Mouse (Mus musculus) kidney, adult 9 months (tissue): Measurements from ENCODE around the gene AI481877.

ENCODE experiments used
- DNase-seq: peaks from one replicate; pipeline ENCODE4 v3.0.0; 2022

Gene AI481877

GRCm38 (mm10) chr4:59123557-59123956 is 15.2 kb downstream of the AI481877 start:
- DNase-seq, result no peak

GRCm38 (mm10) chr4:59117644-59118495 is 20.9 kb downstream of the AI481877 start:
- DNase-seq, result no peak

GRCm38 (mm10) chr4:59108721-59109120 is 30.1 kb downstream of the AI481877 start:
- peak; percentile 63 for DNase-seq

- peak; percentile 62 for DNase-seq
Measured at GRCm38 (mm10) chr4:59107886-59108285, 30.9 kb downstream of the AI481877 start.

GRCm38 (mm10) chr4:59106661-59107060 is 32.1 kb downstream of the AI481877 start:
- DNase-seq, result peak; percentile 69

- DNase-seq, result no peak
Measured at GRCm38 (mm10) chr4:59104166-59104565, 34.6 kb downstream of the AI481877 start.

GRCm38 (mm10) chr4:59096393-59096792 is 42.4 kb downstream of the AI481877 start:
- DNase-seq, result peak; percentile 89

- no peak for DNase-seq
Measured at GRCm38 (mm10) chr4:59089391-59089790, 49.4 kb downstream of the AI481877 start.

GRCm38 (mm10) chr4:59083430-59083829 is 55.4 kb downstream of the AI481877 start:
- DNase-seq, result no peak

GRCm38 (mm10) chr4:59069276-59069675 is 69.5 kb downstream of the AI481877 start:
- DNase-seq, result no peak

- DNase-seq, result no peak
Measured at GRCm38 (mm10) chr4:59062526-59062925, 76.3 kb downstream of the AI481877 start.

- DNase-seq, result no peak
Measured at GRCm38 (mm10) chr4:59057929-59058328, 80.9 kb downstream of the AI481877 start.

- no peak for DNase-seq
Measured at GRCm38 (mm10) chr4:59051081-59051480, 87.7 kb downstream of the AI481877 start.

GRCm38 (mm10) chr4:59047222-59047621 is 91.6 kb downstream of the AI481877 start:
- DNase-seq, result no peak

GRCm38 (mm10) chr4:59043891-59044290 is 94.9 kb downstream of the AI481877 start:
- DNase-seq, result no peak

- no peak for DNase-seq
Measured at GRCm38 (mm10) chr4:59043074-59043473, 95.7 kb downstream of the AI481877 start.

- DNase-seq, result no peak
Measured at GRCm38 (mm10) chr4:59040397-59041287, 98.1 kb downstream of the AI481877 start.

GRCm38 (mm10) chr4:59037525-59037924 is 101.3 kb downstream of the AI481877 start:
- no peak for DNase-seq

GRCm38 (mm10) chr4:59036490-59037127 is 102.2 kb downstream of the AI481877 start:
- DNase-seq, result peak; percentile 76

- DNase-seq, result no peak
Measured at GRCm38 (mm10) chr4:59035786-59036350, 102.9 kb downstream of the AI481877 start.

GRCm38 (mm10) chr4:59034918-59035785 is 103.6 kb downstream of the AI481877 start, which contains the start of gene Gng10:
TSS of gene Gng10 (plus strand) at chr4:59035088.
- DNase-seq, result peak; percentile 43
